Mouse (Mus musculus) liver, embryonic 14.5 days (tissue): Measurements from ENCODE around the gene Tlr5.

Experiments used
- CTCF ChIP-seq: IDR thresholded peaks from 2 replicates; pipeline ENCODE4 v1.5.1; 2016; ENCODE audit warnings: antibody characterized with exemption, low read depth, control low read depth
- EP300 ChIP-seq: IDR thresholded peaks from 2 replicates; pipeline ENCODE4 v1.6.1; 2016; ENCODE audit warnings: antibody characterized with exemption, low read depth

- TF ChIP-seq CTCF = 0 out of 2 replicates have a peak, but pooled peaks have one; percentile 25
- no peak for TF ChIP-seq EP300
These were observed 20.2 kb downstream of the Tlr5 start for GRCm38 (mm10) chr1:182974826-182975225.
